Mouse (Mus musculus) embryonic facial prominence, embryonic 14.5 days (tissue): ENCODE measurements around the gene Tamm41. TPM values are rescaled to one million over a fixed set of nuclear protein-coding genes. Genes with fewer than 3 reads are reported as not detected.

Experiments
- ATAC-seq: fragments of 200-750 bp; cut with Nextera tagmentation; 2 replicates; pipeline ENCODE4 v1.8.0; 2017; ENCODE audit warnings: low read depth, moderate number of reproducible peaks, moderate TSS enrichment
- DNase-seq: peaks from one replicate; pipeline ENCODE4 v3.0.0-alpha.2; 2015; ENCODE audit warnings: low spot score
- H3K27ac ChIP-seq: fragments of 300-500 bp; sonication (generic); replicated peaks from 2 replicates; pipeline ENCODE4 v1.5.1; 2014; ENCODE audit warnings: low read depth, mild to moderate bottlenecking, low read length, moderate library complexity
- H3K27me3 ChIP-seq: fragments of 300-500 bp; sonication (generic); replicated peaks from 2 replicates; pipeline ENCODE4 v1.6.1; 2014; ENCODE audit warnings: low read length; ENCODE audit not compliant: control insufficient read depth, insufficient read depth
- H3K36me3 ChIP-seq: fragments of 300-500 bp; sonication (generic); 2 replicates; pipeline ENCODE4 v1.6.1; 2014; ENCODE audit warnings: low read length, mixed read lengths; ENCODE audit not compliant: control insufficient read depth, insufficient read depth
- H3K4me1 ChIP-seq: fragments of 300-500 bp; sonication (generic); 2 replicates; pipeline ENCODE4 v1.6.1; 2014; ENCODE audit warnings: antibody characterized with exemption, low read length; ENCODE audit not compliant: control insufficient read depth, insufficient read depth
- H3K4me2 ChIP-seq: fragments of 300-500 bp; sonication (generic); 2 replicates; pipeline ENCODE4 v1.6.1; 2014; ENCODE audit warnings: low read depth, mild to moderate bottlenecking, low read length, moderate library complexity, mixed read lengths
- H3K4me3 ChIP-seq: fragments of 300-500 bp; sonication (generic); 2 replicates; pipeline ENCODE4 v1.5.1; 2014; ENCODE audit warnings: low read depth, mild to moderate bottlenecking, low read length
- H3K9ac ChIP-seq: fragments of 300-500 bp; sonication (generic); 2 replicates; pipeline ENCODE4 v1.6.1; 2014; ENCODE audit warnings: low read depth, mild to moderate bottlenecking, low read length, moderate library complexity, mixed read lengths
- H3K9me3 ChIP-seq: fragments of 300-500 bp; sonication (generic); 2 replicates; pipeline ENCODE4 v1.6.1; 2016; ENCODE audit warnings: low read length; ENCODE audit not compliant: control insufficient read depth
- WGBS: fragments of 180-500 bp; shearing (Covaris S2); extraction: QIAGEN DNeasy Blood & Tissue Kit; methylation state at CpG from one replicate; pipeline ENCODE4 v1.1.7; 2014; 5-methylcytosine and 5-hydroxymethylcytosine counted together
- polyA plus RNA-seq: library from polyadenylated mRNA; unstranded; fragments of >200 nt; fragmentation: Nextera tagmentation; extraction: Ambion mirVana; gene quantifications from 2 replicates; pipeline ENCODE4 v1.2.1, GENCODE M21; 2014

Tamm41 gene
- polyA plus RNA-seq, 1 experiment from 2014 or later, result 55.1 TPM

DNA sequence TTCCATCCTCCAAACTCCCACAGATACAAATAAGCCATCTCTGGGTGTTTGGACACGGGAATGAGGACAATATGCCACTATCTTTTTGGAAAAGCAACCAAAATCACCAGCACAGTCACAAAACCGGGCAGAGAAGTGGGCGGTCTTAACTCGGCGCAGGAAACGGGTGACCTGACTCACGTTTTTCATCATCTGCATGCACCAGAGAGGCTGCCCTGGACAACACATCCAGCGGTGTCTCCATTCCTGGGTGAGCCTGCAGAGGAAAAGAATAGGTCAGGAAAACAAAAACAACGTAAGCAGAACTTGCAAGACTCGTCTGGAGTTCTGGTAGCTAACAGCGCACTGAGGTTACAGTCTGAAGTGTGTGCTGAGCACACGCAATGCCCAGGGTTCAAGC is 79.9 kb downstream of the Tamm41 start:
- Histone ChIP-seq H3K4me2 (no peak overlapping the region), H3K27ac (no peak overlapping the region)
- no peak for ATAC-seq

DNA sequence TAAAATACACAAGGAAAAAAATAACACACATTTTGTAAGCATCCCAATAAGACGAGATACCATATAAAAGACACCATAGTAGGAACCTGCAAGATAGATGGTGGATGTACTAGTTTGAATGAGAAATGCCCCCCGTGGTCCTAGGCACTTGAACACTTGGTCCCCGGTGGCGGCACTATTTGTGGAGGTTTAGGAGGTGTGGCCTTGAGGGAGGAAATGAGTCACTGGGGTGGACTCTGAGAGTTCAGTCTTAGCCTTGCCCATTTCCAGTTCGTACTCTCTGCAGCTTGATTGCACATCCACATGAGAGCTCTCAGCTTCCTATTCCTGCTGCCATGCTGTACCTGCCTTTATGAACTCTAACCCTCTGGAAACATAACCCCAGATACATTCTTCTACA is 83.2 kb downstream of the Tamm41 start:
- Histone ChIP-seq H3K36me3 (no peaks in the 10 kb centered on the region), H3K27ac (no peak overlapping the region), H3K9ac (no peak overlapping the region), H3K4me1 (no peaks in the 10 kb centered on the region), H3K4me2 (no peak overlapping the region), H3K9me3 (no peaks in the 10 kb centered on the region), H3K27me3 (no peaks in the 10 kb centered on the region), H3K4me3 (no peak overlapping the region)
- no peak for DNase-seq
- ATAC-seq, result no peak
- WGBS, result 75% methylated on average over 5 of the region's 5 CpGs

More for the DNA sequence above, 79.9 kb downstream of the Tamm41 start:
- DNase-seq, result no peak
- Histone ChIP-seq H3K9me3 (no peaks in the 10 kb centered on the region), H3K4me3 (no peak overlapping the region), H3K4me1 (no peaks in the 10 kb centered on the region), H3K36me3 (no peaks in the 10 kb centered on the region), H3K27me3 (no peaks in the 10 kb centered on the region), H3K9ac (no peak overlapping the region)
- WGBS, result 68% methylated on average over 12 of the region's 12 CpGs

Other genes starting within 250 kb of the Tamm41 start
- gene Vgll4, start 67.9 kb downstream of the Tamm41 start, polyA plus RNA-seq, result 76.8 and 80.2 TPM in 2 replicates
- gene Syn2, start 97.0 kb upstream of the Tamm41 start, polyA plus RNA-seq, result 5.7 and 6.5 TPM in 2 replicates
- gene Gm17482, start 189.5 kb upstream of the Tamm41 start, polyA plus RNA-seq, result not detected in 2 replicates
- 0.76 and 1.2 TPM in 2 replicates for gene Timp4, start 214.3 kb upstream of the Tamm41 start, polyA plus RNA-seq